Mouse (Mus musculus): ENCODE data around the gene Pde4d. TPM values are rescaled to one million over a fixed set of nuclear protein-coding genes. Genes with fewer than 3 reads are reported as not detected.

Pde4d gene
- polyA plus RNA-seq, 1 experiment from 2014 or later: 14.8 TPM

DNA sequence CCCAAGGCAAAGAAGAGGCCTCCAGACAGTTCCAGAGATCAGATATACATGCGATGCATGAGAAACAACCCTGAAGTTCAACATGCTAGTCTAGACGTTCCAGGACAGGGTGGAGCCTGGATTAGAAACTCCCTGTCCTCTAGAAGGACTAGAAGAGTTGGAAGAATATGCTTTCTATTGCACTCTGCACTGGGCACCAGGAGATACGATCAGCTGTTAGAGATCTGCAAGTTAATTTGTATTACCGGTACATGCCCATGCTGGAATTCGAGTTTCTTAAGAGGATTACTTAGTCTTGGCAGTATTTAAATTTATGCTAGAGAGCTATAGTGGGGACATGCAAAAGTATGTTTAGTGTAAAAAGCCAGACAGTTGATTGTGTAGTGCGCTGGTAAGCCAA is 1377.6 kb downstream of the Pde4d start:
- Histone ChIP-seq H3K9ac (ENCODE audit: low read depth, low read length) (no peak overlapping the region), H3K36me3 (ENCODE audit: control insufficient read depth, insufficient read depth, low read length) (no peaks in the 10 kb centered on the region), H3K9me3 (ENCODE audit: control insufficient read depth, low read length) (no peaks in the 10 kb centered on the region), H3K4me3 (ENCODE audit: low read length) (no peak overlapping the region), H3K27me3 (ENCODE audit: control insufficient read depth, insufficient read depth, low read length) (no peaks in the 10 kb centered on the region), H3K4me2 (replicated peaks; ENCODE audit: low read depth, low read length) (no peak overlapping the region), H3K4me1 (ENCODE audit: control insufficient read depth, insufficient read depth, low read length) (peaks cover 7% of the 10 kb centered on the region), H3K27ac (ENCODE audit: low read depth, low read length) (no peak overlapping the region)
- WGBS: 90% methylated on average over 6 of the region's 6 CpGs
- no peak for ATAC-seq (ENCODE audit: low FRiP score, low TSS enrichment)

DNA sequence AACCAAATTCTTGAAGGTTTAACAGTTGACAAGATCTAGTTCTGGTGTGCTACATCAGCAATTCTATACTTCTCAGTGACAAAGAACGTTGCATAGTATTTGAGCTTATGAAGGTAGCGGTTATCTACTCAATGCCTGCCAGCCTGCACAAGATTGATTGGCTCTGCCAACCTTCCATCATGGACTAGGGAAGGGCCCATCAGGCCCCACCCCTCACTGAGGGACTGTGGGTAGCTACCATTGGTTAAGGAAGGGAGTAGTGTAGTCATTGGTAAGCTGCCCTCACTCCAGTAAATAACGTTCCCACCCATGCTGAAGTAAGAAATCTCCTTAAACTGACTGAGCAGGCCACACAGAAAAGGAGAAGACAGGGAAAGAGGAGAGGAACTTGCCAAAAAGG is 1378.2 kb downstream of the Pde4d start:
- WGBS: 80% methylated on average over 3 of the region's 3 CpGs
- Histone ChIP-seq H3K4me2 (replicated peaks; ENCODE audit: low read depth, low read length) (no peak overlapping the region), H3K36me3 (ENCODE audit: control insufficient read depth, insufficient read depth, low read length) (no peaks in the 10 kb centered on the region), H3K27ac (ENCODE audit: low read depth, low read length) (no peak overlapping the region), H3K9ac (ENCODE audit: low read depth, low read length) (no peak overlapping the region), H3K27me3 (ENCODE audit: control insufficient read depth, insufficient read depth, low read length) (no peaks in the 10 kb centered on the region), H3K9me3 (ENCODE audit: control insufficient read depth, low read length) (no peaks in the 10 kb centered on the region), H3K4me3 (ENCODE audit: low read length) (no peak overlapping the region), H3K4me1 (ENCODE audit: control insufficient read depth, insufficient read depth, low read length) (peaks cover 3% of the 10 kb centered on the region)
- ATAC-seq (ENCODE audit: low FRiP score, low TSS enrichment): no peak

DNA sequence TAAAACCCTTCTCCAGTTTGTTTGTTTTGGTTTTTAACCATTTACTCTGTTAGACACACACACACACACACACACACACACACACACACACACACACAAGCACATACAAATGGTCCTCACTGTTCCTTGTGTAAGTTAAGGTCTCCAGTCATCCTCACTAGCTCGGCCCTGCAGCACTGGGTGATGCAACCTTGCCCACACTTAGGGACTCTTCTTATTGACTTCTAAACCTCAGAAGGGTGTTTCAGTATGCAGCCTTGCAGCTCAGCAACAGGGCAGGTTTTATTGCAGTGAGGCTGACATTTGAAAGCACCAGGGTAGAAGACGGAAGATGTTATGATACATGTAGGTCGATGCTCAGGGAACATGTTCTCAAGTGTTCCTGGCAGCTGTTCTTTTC is 1379.7 kb downstream of the Pde4d start:
- no peak for ATAC-seq (ENCODE audit: low FRiP score, low TSS enrichment)
- no peaks in the 10 kb centered on the region for H3K9me3 ChIP-seq (ENCODE audit: control insufficient read depth, low read length)
- H3K27ac ChIP-seq (ENCODE audit: low read depth, low read length): no peak overlapping the region
- H3K27me3 ChIP-seq (ENCODE audit: control insufficient read depth, insufficient read depth, low read length): no peaks in the 10 kb centered on the region
- no peak overlapping the region for H3K9ac ChIP-seq (ENCODE audit: low read depth, low read length)
- WGBS: 64% methylated on average over 3 of the region's 3 CpGs
- H3K4me3 ChIP-seq (ENCODE audit: low read length): no peak overlapping the region
- no peaks in the 10 kb centered on the region for H3K36me3 ChIP-seq (ENCODE audit: control insufficient read depth, insufficient read depth, low read length)
- H3K4me1 ChIP-seq (ENCODE audit: control insufficient read depth, insufficient read depth, low read length): no peaks in the 10 kb centered on the region; the same call in 1 of the 2 replicates
- no peak overlapping the region for H3K4me2 ChIP-seq (replicated peaks; ENCODE audit: low read depth, low read length)

DNA sequence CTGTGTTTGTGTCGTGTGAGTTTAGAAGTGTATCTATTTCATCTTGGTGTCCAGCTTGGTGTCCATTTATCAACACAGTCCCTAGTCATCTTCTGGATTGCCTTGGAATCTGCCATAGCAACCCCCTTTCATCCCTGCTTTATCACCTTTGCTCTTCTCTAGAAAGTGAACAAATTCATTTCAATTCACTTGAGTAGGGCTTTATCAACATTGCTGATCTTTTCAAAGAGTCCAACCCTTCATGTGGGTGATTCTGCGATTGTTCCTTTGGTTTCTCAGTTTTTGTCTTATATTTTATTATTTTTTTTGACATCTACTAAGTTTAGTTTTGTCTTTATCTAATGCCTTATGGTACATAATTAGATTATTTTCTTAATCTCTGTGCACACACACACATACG is 1385.2 kb downstream of the Pde4d start:
- H3K9me3 ChIP-seq (ENCODE audit: control insufficient read depth, low read length): no peaks in the 10 kb centered on the region
- no peak overlapping the region for H3K4me2 ChIP-seq (replicated peaks; ENCODE audit: low read depth, low read length)
- H3K27me3 ChIP-seq (ENCODE audit: control insufficient read depth, insufficient read depth, low read length): no peaks in the 10 kb centered on the region
- 89% methylated on average over 3 of the region's 3 CpGs for WGBS
- no peak overlapping the region for H3K27ac ChIP-seq (ENCODE audit: low read depth, low read length)
- H3K9ac ChIP-seq (ENCODE audit: low read depth, low read length): no peak overlapping the region
- H3K36me3 ChIP-seq (ENCODE audit: control insufficient read depth, insufficient read depth, low read length): no peaks in the 10 kb centered on the region
- ATAC-seq (ENCODE audit: low FRiP score, low TSS enrichment): no peak
- no peak overlapping the region for H3K4me3 ChIP-seq (ENCODE audit: low read length)
- H3K4me1 ChIP-seq (ENCODE audit: control insufficient read depth, insufficient read depth, low read length): no peaks in the 10 kb centered on the region

DNA sequence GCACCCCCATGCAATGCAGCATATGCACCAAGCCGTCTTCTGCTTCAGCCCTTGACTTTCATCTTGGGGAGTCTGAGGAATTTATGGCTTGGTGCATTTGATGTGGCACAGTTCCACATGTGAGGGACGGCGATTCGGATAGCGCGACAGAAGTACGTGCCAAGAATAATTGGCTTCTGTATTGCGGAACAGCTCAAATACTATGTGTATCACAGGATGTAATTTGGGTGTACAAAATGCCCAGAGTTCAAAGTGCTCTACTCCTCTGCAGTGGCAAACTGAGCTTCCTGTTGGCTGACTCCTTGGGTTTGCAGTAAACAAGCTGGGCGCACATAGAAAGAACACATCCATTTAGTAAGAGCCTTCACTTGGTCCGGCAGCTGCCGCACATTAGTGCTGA is 1387.7 kb downstream of the Pde4d start:
- no peak for ATAC-seq (ENCODE audit: low FRiP score, low TSS enrichment)
- Histone ChIP-seq H3K36me3 (ENCODE audit: control insufficient read depth, insufficient read depth, low read length) (no peaks in the 10 kb centered on the region), H3K4me2 (replicated peaks; ENCODE audit: low read depth, low read length) (no peak overlapping the region), H3K9ac (ENCODE audit: low read depth, low read length) (no peak overlapping the region), H3K9me3 (ENCODE audit: control insufficient read depth, low read length) (no peaks in the 10 kb centered on the region), H3K27ac (ENCODE audit: low read depth, low read length) (no peak overlapping the region), H3K4me1 (ENCODE audit: control insufficient read depth, insufficient read depth, low read length) (no peaks in the 10 kb centered on the region), H3K4me3 (ENCODE audit: low read length) (no peak overlapping the region), H3K27me3 (ENCODE audit: control insufficient read depth, insufficient read depth, low read length) (no peaks in the 10 kb centered on the region)
- 76% methylated on average over 11 of the region's 11 CpGs for WGBS

DNA sequence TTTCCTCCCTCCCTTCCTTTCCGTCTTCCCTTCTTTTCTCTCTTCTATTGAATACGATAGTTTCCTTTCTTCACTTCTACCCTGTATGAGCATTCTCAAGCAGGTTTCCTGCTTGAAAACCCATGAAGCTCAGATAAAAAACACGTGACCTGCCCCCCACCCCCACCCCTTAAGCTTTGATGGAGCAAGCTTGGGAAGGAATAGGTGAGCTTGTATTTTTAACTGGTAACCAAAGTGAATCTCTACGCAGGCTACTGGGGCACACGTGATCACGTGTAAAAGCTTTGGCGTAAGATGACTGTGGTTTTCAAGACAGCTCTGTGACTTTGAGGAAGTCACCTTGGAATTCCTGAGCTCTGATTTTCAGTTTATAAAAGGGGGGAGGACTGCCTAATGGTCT is 1388.2 kb downstream of the Pde4d start:
- Histone ChIP-seq H3K4me1 (ENCODE audit: control insufficient read depth, insufficient read depth, low read length) (no peaks in the 10 kb centered on the region), H3K9me3 (ENCODE audit: control insufficient read depth, low read length) (no peaks in the 10 kb centered on the region), H3K36me3 (ENCODE audit: control insufficient read depth, insufficient read depth, low read length) (no peaks in the 10 kb centered on the region), H3K27me3 (ENCODE audit: control insufficient read depth, insufficient read depth, low read length) (no peaks in the 10 kb centered on the region), H3K9ac (ENCODE audit: low read depth, low read length) (no peak overlapping the region), H3K4me3 (ENCODE audit: low read length) (no peak overlapping the region), H3K27ac (ENCODE audit: low read depth, low read length) (no peak overlapping the region), H3K4me2 (replicated peaks; ENCODE audit: low read depth, low read length) (no peak overlapping the region)
- 91% methylated on average over 7 of the region's 7 CpGs for WGBS
- no peak for ATAC-seq (ENCODE audit: low FRiP score, low TSS enrichment)

DNA sequence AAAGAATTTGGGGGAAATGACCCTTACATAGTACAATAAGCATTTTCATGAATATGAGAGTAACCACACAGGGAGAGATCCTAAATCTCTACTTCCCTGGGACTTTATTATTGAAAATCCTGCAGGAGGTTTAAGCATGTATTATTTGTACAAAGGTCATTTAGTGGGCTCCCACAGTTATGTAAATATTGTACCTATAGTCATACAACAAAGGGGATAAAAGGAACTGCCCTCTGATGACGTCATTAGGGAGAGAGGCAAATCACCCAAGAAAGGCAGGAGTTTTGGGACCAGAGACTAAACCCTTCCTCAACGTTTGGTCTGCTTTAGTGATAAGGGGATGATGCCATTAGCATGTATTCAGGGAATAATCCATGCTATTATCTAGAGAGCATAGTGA is 1390.5 kb downstream of the Pde4d start:
- no peak overlapping the region for H3K27ac ChIP-seq (ENCODE audit: low read depth, low read length)
- WGBS: 28% methylated on average over 2 of the region's 2 CpGs
- no peaks in the 10 kb centered on the region for H3K27me3 ChIP-seq (ENCODE audit: control insufficient read depth, insufficient read depth, low read length)
- ATAC-seq (ENCODE audit: low FRiP score, low TSS enrichment): no peak
- no peak overlapping the region for H3K4me3 ChIP-seq (ENCODE audit: low read length)
- H3K36me3 ChIP-seq (ENCODE audit: control insufficient read depth, insufficient read depth, low read length): no peaks in the 10 kb centered on the region
- H3K9ac ChIP-seq (ENCODE audit: low read depth, low read length): no peak overlapping the region
- H3K9me3 ChIP-seq (ENCODE audit: control insufficient read depth, low read length): no peaks in the 10 kb centered on the region
- H3K4me1 ChIP-seq (ENCODE audit: control insufficient read depth, insufficient read depth, low read length): no peaks in the 10 kb centered on the region
- H3K4me2 ChIP-seq (replicated peaks; ENCODE audit: low read depth, low read length): no peak overlapping the region

DNA sequence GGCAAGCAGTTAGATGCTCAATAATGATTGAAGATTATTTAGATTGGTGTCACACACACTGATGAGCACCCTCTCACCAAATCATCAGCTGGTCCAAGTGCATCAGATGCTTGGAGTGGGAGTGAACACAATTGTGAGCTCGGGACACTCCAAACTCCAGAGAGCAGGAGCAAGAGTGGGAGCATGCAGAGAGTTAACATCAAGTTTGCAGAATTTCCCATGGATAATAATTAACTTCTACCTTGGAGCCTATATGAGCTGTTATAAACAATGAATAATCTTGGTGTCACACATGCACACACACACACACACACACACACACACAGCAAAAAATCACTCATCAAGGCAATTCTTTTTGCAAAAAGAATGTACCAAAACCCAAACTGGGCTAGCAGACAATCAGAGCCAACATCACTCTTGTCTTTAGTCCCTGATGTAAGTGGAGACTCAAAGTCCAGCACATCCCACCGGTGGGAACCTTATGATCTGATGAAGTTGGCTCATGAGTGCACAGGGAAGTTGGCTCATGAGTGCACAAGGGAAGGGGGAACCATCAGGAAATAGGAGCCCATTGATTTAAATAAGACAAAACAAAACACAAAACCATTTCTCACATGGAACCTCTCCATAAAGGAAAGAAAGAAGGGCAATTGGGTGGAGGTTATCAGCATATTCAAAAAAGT is 1391.5 kb downstream of the Pde4d start:
- H3K4me1 ChIP-seq (ENCODE audit: control insufficient read depth, insufficient read depth, low read length): no peaks in the 10 kb centered on the region
- H3K27me3 ChIP-seq (ENCODE audit: control insufficient read depth, insufficient read depth, low read length): no peaks in the 10 kb centered on the region
- H3K27ac ChIP-seq (ENCODE audit: low read depth, low read length): no peak overlapping the region
- no peaks in the 10 kb centered on the region for H3K9me3 ChIP-seq (ENCODE audit: control insufficient read depth, low read length)
- no peak overlapping the region for H3K4me2 ChIP-seq (replicated peaks; ENCODE audit: low read depth, low read length)
- H3K9ac ChIP-seq (ENCODE audit: low read depth, low read length): no peak overlapping the region
- ATAC-seq (ENCODE audit: low FRiP score, low TSS enrichment): no peak
- H3K36me3 ChIP-seq (ENCODE audit: control insufficient read depth, insufficient read depth, low read length): no peaks in the 10 kb centered on the region
- WGBS: 73% methylated on average over 2 of the region's 2 CpGs
- H3K4me3 ChIP-seq (ENCODE audit: low read length): no peak overlapping the region

DNA sequence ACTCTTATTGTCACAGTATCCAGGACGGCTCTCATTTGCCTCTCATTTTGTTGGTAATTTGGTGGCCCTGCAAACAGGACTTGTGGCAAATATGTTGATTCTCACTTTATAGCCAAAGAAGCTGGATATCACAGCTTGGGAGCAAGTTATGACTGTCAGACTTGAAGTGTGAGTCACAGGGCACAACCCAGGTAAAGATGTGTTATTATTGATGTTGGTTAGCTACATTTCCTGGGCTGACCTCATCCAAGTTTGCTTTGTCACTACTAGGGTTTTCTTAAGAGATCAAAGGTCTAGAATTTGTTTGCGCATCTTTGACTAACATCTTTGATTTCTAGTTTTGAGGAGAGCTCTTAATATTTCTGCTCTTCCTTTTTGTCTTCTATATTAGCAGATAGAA is 1393.2 kb downstream of the Pde4d start:
- H3K27me3 ChIP-seq (ENCODE audit: control insufficient read depth, insufficient read depth, low read length): no peaks in the 10 kb centered on the region
- no peaks in the 10 kb centered on the region for H3K36me3 ChIP-seq (ENCODE audit: control insufficient read depth, insufficient read depth, low read length)
- no peak overlapping the region for H3K4me2 ChIP-seq (replicated peaks; ENCODE audit: low read depth, low read length)
- H3K27ac ChIP-seq (ENCODE audit: low read depth, low read length): no peak overlapping the region
- 90% methylated on average over 2 of the region's 2 CpGs for WGBS
- H3K9ac ChIP-seq (ENCODE audit: low read depth, low read length): no peak overlapping the region
- ATAC-seq (ENCODE audit: low FRiP score, low TSS enrichment): no peak
- H3K4me1 ChIP-seq (ENCODE audit: control insufficient read depth, insufficient read depth, low read length): no peaks in the 10 kb centered on the region
- no peak overlapping the region for H3K4me3 ChIP-seq (ENCODE audit: low read length)
- H3K9me3 ChIP-seq (ENCODE audit: control insufficient read depth, low read length): no peaks in the 10 kb centered on the region

All from kidney, embryonic 14.5 days (tissue).